Mouse (Mus musculus) hematopoietic stem cell, adult 5-6 weeks (primary cell): ENCODE data around the gene Slc24a3. TPM values are rescaled to one million over a fixed set of nuclear protein-coding genes. Genes with fewer than 3 reads are reported as not detected.

ENCODE experiments used
- ATAC-seq, 2 experiments: fragments of 125-278 bp in 1 of 2; replicated peaks in 1 of 2; 2 replicates each; pipeline ENCODE4 v1.8.0; 2016 to 2017; ENCODE audit warnings: inconsistent platforms in 2 of 2, mild to moderate bottlenecking in 2 of 2, moderate number of reproducible peaks in 2 of 2, low read depth in 1 of 2, moderate TSS enrichment in 1 of 2; ENCODE audit not compliant: low FRiP score in 2 of 2, poor library complexity in 2 of 2, severe bottlenecking in 2 of 2, insufficient read depth in 1 of 2, low TSS enrichment in 1 of 2
- total RNA-seq: library from RNA; stranded (forward); fragments of 172-1452, 232-1000 nt; gene quantifications from 2 replicates; pipeline ENCODE4 v1.2.3, GENCODE M21; 2017

Gene Slc24a3
- 1.0 and 3.1 TPM in 2 replicates for total RNA-seq

DNA sequence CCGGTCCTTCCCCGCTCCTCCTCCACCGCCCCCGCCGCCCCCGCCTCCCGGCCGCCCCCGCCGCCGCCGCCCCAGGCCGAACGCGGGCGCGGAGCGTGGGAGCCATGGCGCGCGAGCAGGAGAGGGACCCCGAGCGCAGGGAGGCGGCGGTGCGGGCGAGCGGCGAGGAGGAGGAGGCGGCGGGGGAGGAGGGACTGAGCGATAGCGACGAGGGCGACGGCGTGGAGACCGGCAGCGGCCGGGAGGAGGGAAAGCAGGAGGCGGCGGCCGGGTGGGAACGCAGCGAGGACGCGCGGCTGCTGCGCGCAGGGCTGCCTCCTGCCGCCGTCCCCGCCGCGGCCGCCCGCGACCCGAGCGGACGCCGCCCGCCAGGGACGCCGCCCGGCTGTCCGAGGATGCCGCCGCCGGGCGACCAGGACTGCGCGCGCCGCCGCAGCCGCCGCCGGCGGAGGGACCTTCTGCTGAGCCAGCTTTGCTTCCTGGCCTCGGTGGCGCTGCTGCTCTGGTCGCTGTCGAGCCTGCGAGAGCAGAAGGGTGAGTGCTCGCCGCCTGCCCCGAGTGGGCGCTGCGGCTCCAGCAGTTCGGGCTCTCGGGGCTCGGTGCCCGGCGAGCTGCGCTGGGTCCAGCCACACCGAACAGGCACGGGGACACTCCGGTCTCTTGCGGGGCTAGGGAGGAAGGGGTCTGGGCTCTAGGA lies at the start of gene Slc24a3:
Gene Slc24a3, plus strand, starts transcription at position 91 of the 697 bp plus-strand sequence.
- peak; percentile 91 to 92 for ATAC-seq

DNA sequence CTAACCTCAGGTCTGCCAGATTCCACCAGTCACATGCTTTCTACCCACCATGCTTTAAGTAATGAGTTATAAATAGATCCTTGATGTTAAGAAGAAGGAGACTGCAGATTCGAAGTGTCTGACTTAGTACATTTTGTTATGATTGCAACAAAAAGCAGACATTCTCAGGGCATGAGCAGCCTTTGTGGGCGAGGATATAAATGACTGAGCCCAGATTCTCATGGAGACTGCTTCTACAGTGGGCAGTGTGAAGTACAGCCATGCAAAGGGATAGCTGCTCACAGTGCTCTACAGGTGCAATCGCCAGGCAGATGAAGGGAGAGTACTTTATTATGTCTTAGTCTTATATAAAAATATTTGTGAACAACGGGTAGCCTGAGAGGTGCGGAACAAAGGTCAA lies 49.8 kb upstream of the Slc24a3 start:
- no peak for ATAC-seq

DNA sequence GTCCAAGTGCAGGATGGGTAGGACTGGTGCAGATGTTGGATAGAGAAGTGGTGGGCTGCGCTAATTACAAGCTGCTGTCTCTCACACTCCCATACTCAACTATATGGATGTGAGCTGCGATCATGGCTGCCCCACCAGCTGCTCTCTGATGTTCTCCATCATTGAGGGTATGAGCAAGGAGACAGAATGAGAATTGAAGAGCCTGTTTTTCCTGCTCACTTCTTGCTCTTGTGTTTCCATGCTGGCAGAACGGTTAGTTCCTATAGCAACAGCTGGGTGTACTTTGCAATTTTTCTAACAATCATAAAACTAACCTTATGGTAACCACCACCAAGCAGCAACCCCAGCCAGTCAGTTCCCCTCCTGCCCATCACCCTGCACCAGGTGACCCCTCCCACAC lies 39.8 kb upstream of the Slc24a3 start:
- ATAC-seq, result no peak

DNA sequence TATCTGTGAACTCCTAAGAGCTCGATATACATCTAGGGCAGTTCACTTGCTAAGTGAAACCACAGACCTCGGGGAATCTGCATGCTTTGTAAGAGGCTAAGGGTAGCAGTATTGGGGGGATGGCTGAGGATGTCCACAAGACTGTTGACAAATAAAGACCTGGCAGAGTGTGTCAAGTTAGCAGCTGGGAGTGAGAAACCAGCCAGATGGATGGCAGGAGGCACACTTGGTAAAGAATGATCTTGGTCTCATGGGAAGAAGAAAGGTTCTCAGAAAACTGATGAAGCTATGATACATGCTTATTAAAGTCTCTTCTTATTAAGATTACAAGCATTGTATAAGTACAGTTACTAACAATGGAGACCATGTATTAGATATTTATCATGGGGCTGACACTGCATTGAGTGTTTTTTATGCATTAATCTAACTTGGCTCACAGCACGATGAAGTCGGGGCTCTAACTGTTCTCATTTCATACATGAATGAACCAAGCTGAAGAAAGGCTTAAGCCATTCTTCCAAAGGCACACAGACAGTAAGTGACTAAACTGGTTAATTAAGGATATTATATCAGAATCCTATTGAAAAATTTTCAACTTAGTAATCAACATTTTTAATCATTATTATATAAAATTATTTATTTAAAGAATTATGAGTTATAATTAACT lies 30.8 kb upstream of the Slc24a3 start:
- no peak for ATAC-seq

DNA sequence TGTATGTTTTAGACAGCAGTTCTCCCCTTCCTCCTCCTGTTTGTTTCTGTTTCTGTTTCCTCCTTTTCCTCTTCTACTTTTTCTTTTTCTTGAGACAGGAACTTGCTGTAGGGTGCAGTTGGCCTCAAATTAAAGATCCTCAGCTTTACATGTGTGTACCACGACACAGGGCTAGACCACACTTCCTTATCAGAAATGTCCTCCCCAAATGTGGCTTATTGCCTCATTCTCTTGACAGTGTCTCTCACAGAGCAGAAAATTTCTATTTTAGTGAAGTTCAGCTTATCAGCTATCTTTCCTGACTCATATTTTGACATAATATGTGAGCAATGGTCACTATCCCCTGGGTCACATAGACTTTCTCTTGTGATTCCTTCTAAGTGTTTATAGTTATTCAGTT lies 17.1 kb upstream of the Slc24a3 start:
- peak; percentile 89 to 91 for ATAC-seq

DNA sequence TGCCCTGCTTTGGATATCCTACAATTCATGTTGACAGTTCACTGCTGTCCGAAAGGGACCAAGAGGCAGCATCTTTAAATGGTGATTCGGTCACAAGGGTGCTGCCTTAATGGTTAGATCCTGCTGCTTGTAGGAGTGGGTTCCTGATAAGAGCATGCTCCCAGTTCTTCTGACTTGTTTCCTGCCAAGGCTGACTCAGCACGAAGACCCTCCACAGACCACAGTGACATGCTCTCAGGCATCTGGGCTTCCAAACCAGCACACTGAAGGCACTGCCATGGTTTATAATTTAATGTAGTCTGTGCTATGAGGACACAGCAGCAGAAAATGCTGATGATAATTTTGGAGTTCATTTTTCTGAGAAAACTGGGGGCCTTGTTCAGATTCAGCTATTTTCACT lies 16.7 kb upstream of the Slc24a3 start:
- ATAC-seq, result peak; percentile 80 to 83

DNA sequence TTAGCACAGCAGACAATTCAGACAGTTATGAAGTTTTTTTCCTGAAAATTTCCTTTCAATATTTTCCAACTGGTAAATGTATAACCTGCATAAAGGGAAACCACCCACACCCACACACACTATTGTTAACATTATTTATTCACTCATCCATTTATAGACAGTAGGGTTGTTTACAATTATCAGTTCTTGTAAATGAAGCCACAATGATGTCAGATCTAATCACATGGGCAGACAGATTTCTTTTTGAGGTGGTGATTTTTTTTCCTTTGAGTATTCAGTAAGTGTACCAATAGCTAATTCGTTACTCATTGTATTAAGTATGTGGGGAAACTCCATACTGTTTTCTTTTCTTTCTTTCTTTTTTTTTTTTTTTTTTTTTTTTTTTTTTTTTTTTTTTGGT lies 15.3 kb upstream of the Slc24a3 start:
- ATAC-seq, result no peak

DNA sequence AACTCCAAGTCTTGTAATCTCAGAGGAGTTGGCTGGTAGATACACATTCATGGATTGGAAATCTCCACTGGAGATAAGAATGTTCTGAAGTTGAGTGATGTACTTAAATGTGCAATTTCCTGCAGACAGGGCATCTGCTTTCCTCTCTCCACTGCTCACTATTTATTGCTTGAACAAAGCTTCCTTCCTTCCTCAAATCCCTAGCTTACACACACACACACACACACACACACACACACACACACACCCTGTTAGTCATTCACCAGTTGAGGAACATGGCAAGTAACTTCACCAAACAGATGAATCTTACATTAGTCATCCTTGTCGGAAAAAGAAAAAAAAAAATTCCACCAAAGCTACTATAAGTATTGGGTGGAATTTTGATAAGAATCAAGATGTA lies 8.6 kb upstream of the Slc24a3 start:
- no peak for ATAC-seq

DNA sequence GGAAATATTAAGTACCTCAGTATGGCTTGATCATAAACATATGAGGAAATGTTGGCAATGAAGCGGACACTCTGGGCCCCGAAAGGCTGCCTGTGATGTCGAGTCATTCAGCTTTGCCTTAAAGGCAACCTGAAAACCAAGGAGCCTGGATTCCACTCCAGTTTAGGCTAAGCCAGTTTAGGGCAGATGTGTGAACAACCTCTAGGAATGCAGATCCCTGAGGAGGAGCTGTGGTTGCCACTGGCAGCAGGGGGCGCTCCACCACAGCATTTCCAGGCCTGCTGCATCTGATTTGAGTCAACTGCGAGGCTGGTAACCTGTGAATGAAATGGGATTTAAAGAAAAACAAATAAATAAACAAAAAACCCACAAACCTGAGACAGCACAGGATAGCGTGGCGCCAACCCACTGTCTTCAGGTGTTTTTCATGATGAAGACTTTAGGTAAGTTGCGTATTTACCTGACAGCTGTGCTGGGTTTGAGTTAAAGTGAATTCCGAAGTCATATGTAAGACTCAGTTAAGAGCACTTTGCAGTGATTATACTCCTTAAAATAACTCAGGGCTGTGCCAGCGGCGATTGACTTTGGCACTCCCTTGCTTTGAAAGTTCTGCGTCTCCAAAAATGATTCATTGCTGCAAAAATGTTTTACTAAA lies 6.4 kb upstream of the Slc24a3 start:
- ATAC-seq, result peak; percentile 87 to 92

DNA sequence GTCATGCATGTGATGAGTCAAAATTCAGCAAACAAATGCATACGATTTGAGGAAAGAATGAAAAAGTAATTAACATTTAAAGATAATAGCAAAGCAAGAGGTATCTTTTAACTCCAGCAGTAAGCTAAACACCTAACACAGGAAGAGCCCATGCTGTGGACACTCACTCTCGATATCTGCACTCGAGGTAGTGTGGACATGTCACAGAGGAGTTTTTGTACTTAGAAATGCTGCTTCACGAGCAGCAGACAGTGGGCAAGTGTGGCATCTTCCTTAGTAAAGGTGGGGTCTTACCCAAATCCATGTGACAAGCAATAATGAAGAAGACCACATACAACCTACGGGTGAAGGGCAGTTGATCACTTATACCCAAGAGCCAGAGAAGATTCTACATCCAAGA lies 3.5 kb upstream of the Slc24a3 start:
- no peak for ATAC-seq

DNA sequence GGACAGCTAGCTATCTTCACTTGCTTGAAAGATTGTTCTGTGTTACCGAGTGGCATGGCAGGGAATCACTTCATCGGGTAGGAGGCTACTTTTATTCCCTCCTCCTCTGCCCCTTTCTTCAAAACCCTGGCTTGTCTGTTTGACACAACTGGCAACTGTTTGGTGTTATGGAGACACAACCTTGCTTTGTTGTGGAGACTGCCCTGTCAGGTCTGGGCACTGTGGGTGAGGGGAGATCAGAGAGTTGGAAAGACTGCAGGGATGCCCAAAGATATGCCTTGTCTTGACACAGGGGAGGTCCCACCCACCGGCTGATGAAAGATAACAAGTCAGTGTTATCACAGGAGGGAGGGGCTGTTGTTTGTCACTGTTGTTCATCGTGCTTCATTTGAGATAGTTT lies 3.0 kb upstream of the Slc24a3 start:
- ATAC-seq, result no peak

DNA sequence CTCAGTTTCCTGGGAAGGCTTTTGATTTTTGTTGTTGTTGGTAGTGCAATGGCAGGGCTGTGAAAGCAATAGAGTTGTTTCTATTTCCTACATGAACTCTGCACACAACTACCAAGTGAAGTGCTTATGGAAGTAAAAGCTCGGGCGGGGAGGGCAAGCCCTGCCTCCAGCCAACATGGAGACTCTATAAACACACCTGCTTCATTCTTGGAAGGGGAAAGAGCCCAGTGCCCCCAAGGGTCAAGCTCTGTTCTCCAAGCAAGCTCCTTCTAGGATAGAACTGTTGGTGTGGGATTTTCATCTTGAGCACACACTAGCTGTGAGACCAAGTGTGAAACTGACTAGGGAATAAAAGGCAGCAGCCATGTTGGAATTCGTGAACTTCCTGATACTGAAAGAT lies 2.5 kb upstream of the Slc24a3 start:
- ATAC-seq, result no peak

DNA sequence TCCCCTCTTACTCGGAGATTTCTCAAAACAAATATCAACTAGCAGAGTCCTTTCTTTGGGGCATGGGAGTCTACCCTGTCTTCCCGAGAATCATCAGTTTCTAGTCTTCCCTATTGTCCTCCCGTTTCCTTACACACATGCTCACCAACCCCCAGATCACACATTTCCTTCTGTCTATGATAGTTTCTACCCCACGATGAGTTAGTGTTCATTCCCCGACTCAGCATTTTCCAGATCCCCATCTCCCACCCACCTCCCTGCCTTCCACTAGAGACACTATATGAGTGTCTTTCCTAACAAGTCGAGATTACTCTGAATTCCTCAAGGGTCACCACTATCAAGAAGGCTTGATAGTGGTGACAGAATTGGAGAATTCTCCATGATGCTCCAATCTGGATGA lies 1.7 kb upstream of the Slc24a3 start:
- no peak for ATAC-seq

DNA sequence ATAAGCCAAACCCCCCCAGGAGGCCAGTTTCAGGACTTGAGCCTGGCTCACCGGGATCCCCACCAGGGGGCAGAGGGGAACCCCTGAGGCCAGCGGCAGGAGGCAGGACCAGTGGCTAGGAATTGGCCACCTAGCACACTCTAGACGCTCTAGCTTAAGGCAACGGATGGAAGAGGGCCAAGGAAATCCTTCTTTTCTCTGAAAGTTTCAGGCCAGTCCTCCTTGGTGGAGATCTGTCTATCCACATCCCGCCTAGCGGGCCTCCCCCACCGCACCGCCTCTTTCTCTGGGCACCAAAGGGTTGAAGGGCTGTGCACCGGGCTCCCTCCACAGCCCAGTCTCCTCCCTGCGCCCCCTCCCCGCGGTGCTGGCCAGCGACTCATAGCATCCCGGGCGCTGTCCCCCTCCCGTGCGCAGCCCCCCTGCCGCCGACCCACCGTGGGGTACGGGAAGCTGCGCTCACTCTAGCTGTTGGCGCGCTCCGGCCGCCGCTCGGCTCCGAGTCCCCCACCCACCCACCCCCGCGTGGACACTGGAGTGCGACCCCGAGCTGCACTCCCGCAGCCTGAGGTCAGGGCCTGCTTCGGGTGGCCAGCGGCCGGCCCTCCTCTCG lies 397 bp upstream of the Slc24a3 start:
- peak; percentile 71 to 76 for ATAC-seq

DNA sequence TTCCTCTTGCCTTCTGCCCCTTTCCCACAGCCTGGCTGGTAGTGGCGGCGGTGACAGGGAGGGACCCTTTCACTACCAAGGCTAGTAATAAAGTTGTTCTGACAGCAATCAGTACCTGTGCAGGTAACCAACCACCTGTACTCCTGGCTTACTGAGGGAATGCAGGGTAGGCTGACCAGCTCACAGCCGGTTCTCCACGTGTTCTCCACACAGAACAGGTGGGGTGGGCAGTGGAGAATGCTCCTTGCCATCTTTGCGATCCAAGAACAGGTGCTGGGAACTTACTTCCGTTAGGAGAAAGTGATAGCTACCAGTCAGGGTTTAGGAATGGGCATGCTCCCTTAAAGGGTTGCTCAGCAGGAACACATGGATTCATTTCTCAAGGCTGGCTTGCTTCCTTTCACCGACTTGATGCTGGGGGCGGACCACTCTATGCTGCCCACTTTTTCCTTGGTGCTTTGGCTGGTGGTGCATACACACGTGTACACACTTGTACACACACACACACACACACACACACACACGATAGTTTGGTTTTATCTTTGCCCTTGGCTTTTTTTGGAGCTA lies 934 bp downstream of the Slc24a3 start:
- ATAC-seq, result no peak; a peak in 1 of 4 replicates

DNA sequence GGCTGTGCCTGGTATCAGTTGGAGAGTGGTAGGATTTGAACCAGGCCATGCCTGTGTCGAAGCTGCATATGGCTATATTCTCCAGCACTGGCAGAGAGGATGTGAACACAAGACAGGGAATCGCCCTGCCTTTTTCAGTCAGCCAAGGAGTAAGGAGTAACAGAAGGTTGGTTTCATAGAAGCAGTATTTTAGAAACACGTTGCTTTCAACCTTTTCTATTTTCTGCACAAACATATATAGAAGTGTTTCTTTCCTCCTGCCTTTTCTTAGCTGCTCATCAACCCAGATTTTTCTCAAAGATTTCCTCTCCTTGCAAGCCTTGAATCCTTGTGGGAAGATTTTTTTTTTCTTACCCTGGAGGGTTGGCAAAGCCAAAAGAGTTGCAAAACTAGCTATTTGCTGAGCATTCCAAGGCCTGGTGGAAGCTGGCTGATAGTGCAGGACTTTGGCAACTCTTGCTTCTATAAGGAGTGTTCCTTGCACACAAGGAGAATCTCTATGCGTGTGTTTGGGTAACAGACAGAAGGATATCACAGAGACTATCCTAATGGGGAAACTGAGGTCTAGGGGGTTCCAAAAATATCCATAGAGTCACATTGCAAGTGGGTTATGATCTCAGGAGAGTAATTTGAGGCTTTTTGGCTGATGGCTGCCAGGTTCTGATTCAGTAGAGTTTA lies 5.6 kb downstream of the Slc24a3 start:
- ATAC-seq, result no peak

DNA sequence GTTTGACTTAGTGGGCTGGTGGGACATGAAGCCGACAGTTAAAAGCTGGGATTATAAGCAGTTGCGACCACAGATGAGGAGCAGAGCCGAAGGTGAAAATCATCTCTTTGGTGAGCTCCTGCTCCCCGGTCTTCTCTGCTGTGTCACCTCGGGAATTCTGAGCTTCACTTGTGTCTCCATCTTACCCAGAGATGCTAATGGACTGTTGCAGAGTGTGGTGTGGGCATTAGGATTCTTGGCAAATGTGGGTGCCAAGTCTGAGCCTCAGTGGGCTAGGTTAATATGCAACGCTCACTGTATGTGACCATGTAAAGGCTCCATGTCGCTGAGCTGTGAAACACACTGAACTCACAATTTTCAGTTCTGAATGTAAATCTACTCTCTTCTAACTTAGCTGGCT lies 7.5 kb downstream of the Slc24a3 start:
- ATAC-seq, result no peak
